ENCODE assay signal across 9 mouse cellular contexts in genomic region chr13:98316140-98316479, GRCm38 (mm10). TPM values are rescaled to one million over a fixed set of nuclear protein-coding genes. Genes with fewer than 3 reads are reported as not detected.
DNase-seq lines count a peak whose midpoint lies in the region; ATAC-seq lines count a peak whose summit lies in the region.
"Had no signal": no experiment of that assay in that cellular context is flagged by ENCODE, and none has a peak within 500 bp of the region (broad histone marks: within the 10 kb centered on the region; RNA-seq: fewer than 3 reads in every experiment).

No protein-coding gene starts in this region.

- peak overlapping the region; percentile 75 for H3K4me2 ChIP-seq in kidney, embryonic 15.5 days
- peak overlapping the region; percentile 42 for H3K4me2 ChIP-seq in hindbrain, embryonic 11.5 days (replicated peaks; ENCODE audit: low read depth, low read length)
- peak overlapping the region; percentile 72 for H3K4me2 ChIP-seq in midbrain, embryonic 12.5 days (replicated peaks)

- H3K4me1 ChIP-seq in kidney, embryonic 15.5 days = peaks cover 23% of the 10 kb centered on the region
- H3K4me1 ChIP-seq in hindbrain, embryonic 11.5 days (replicated peaks; ENCODE audit: control insufficient read depth, insufficient read depth, low read length) = 0 out of 2 replicates have a peak, but pooled peaks cover 2% of the 10 kb centered on the region
- H3K4me1 ChIP-seq in midbrain, embryonic 12.5 days = peaks cover 15% of the 10 kb centered on the region

- peaks cover 34% of the 10 kb centered on the region for H3K36me3 ChIP-seq in kidney, embryonic 15.5 days
- H3K36me3 ChIP-seq in hindbrain, embryonic 11.5 days (ENCODE audit: control insufficient read depth, insufficient read depth, low read length) = no peaks in the 10 kb centered on the region
- H3K36me3 ChIP-seq in midbrain, embryonic 12.5 days = peaks cover 27% of the 10 kb centered on the region

- no peak for DNase-seq in kidney, postnatal 36 days
- peak; percentile 68 for DNase-seq in R1 (ENCODE audit: low read depth, low spot score)
- DNase-seq in hindbrain, embryonic 11.5 days (ENCODE audit: low spot score) = no peak
- DNase-seq in cerebellum, adult 9-11 months = no peak
- no peak for DNase-seq in spleen, postnatal 36 days (ENCODE audit: low spot score in 2 of 2)
- DNase-seq in spleen, postnatal 10 days (ENCODE audit: low spot score in 2 of 2) = no peak

- peak overlapping the region; percentile 97 for H3K4me3 ChIP-seq in kidney, embryonic 15.5 days (replicated peaks)
- peak overlapping the region; percentile 100 for H3K4me3 ChIP-seq in hindbrain, embryonic 11.5 days (ENCODE audit: low read depth, low read length)
- H3K4me3 ChIP-seq in midbrain, embryonic 12.5 days = peak overlapping the region; percentile 85

- WGBS in kidney, embryonic 15.5 days = under 1% methylated on average over 17 of the region's 17 CpGs
- WGBS in hindbrain, embryonic 11.5 days = under 1% methylated on average over 16 of the region's 17 CpGs
- WGBS in midbrain, embryonic 12.5 days = 0% methylated on average over 17 of the region's 17 CpGs

- H3K9me3 ChIP-seq in kidney, embryonic 15.5 days (replicated peaks) = no peaks in the 10 kb centered on the region
- no peaks in the 10 kb centered on the region for H3K9me3 ChIP-seq in hindbrain, embryonic 11.5 days (ENCODE audit: control insufficient read depth, low read length)
- no peaks in the 10 kb centered on the region for H3K9me3 ChIP-seq in midbrain, embryonic 12.5 days

- peak overlapping the region; percentile 98 for H3K9ac ChIP-seq in kidney, embryonic 15.5 days
- H3K9ac ChIP-seq in hindbrain, embryonic 11.5 days (ENCODE audit: low read depth, low read length) = peak overlapping the region; percentile 96
- peak overlapping the region; percentile 98 for H3K9ac ChIP-seq in midbrain, embryonic 12.5 days (replicated peaks)

- H3K27me3 ChIP-seq in kidney, embryonic 15.5 days = no peaks in the 10 kb centered on the region
- no peaks in the 10 kb centered on the region for H3K27me3 ChIP-seq in hindbrain, embryonic 11.5 days (ENCODE audit: control insufficient read depth, insufficient read depth, low read length)
- no peaks in the 10 kb centered on the region for H3K27me3 ChIP-seq in midbrain, embryonic 12.5 days

- H3K27ac ChIP-seq in kidney, embryonic 15.5 days = peak overlapping the region; percentile 93
- peak overlapping the region; percentile 74 for H3K27ac ChIP-seq in hindbrain, embryonic 11.5 days (ENCODE audit: low read depth, low read length)
- H3K27ac ChIP-seq in midbrain, embryonic 12.5 days (replicated peaks) = peak overlapping the region; percentile 84

- ATAC-seq in kidney, embryonic 15.5 days (replicated peaks; ENCODE audit: low FRiP score) = no peak
- no peak for ATAC-seq in hindbrain, embryonic 11.5 days (ENCODE audit: low FRiP score)
- ATAC-seq in midbrain, embryonic 12.5 days (ENCODE audit: low FRiP score, low read depth) = no peak

RNA-seq across cellular contexts. Expression of gene Btf3, which starts 0.7 kb away (rescaled TPM):
- 689 and 781 TPM in 2 replicates for polyA plus RNA-seq in kidney, embryonic 15.5 days (2015; fragmentation: Nextera tagmentation; extraction: Ambion mirVana)
- polyA plus RNA-seq in hindbrain, embryonic 11.5 days (2014; fragmentation: Nextera tagmentation; extraction: Ambion mirVana) = 784 and 800 TPM in 2 replicates
- polyA plus RNA-seq in midbrain, embryonic 12.5 days (2016; fragmentation: Nextera tagmentation; extraction: Ambion mirVana) = 628 and 633 TPM in 2 replicates

RNA-seq across cellular contexts. Expression of gene Gm21976, which starts 36.4 kb away (rescaled TPM):
- not detected in 2 replicates for polyA plus RNA-seq in kidney, embryonic 15.5 days (2015; fragmentation: Nextera tagmentation; extraction: Ambion mirVana)
- polyA plus RNA-seq in hindbrain, embryonic 11.5 days (2014; fragmentation: Nextera tagmentation; extraction: Ambion mirVana) = not detected in 2 replicates
- polyA plus RNA-seq in midbrain, embryonic 12.5 days (2016; fragmentation: Nextera tagmentation; extraction: Ambion mirVana) = not detected in 2 replicates
- polyA plus RNA-seq: activated CD4-positive, CD25-positive, alpha-beta regulatory T cell, adult 4 months had no signal

RNA-seq across cellular contexts. Expression of gene Foxd1, which starts 37.9 kb away (rescaled TPM):
- polyA plus RNA-seq in kidney, embryonic 15.5 days (2015; fragmentation: Nextera tagmentation; extraction: Ambion mirVana) = 4.7 and 5.0 TPM in 2 replicates
- 4.6 and 5.0 TPM in 2 replicates for polyA plus RNA-seq in hindbrain, embryonic 11.5 days (2014; fragmentation: Nextera tagmentation; extraction: Ambion mirVana)
- polyA plus RNA-seq in midbrain, embryonic 12.5 days (2016; fragmentation: Nextera tagmentation; extraction: Ambion mirVana) = 5.2 and 6.0 TPM in 2 replicates
- polyA plus RNA-seq: activated CD4-positive, CD25-positive, alpha-beta regulatory T cell, adult 4 months had no signal

RNA-seq across cellular contexts. Expression of gene Ankra2, which starts 53.2 kb away (rescaled TPM):
- polyA plus RNA-seq in kidney, embryonic 15.5 days (2015; fragmentation: Nextera tagmentation; extraction: Ambion mirVana) = 15.0 and 15.7 TPM in 2 replicates
- polyA plus RNA-seq in hindbrain, embryonic 11.5 days (2014; fragmentation: Nextera tagmentation; extraction: Ambion mirVana) = 40.1 and 40.9 TPM in 2 replicates
- 36.6 and 38.9 TPM in 2 replicates for polyA plus RNA-seq in midbrain, embryonic 12.5 days (2016; fragmentation: Nextera tagmentation; extraction: Ambion mirVana)

RNA-seq across cellular contexts. Expression of gene Utp15, which starts 53.3 kb away (rescaled TPM):
- 33.7 and 36.7 TPM in 2 replicates for polyA plus RNA-seq in kidney, embryonic 15.5 days (2015; fragmentation: Nextera tagmentation; extraction: Ambion mirVana)
- polyA plus RNA-seq in hindbrain, embryonic 11.5 days (2014; fragmentation: Nextera tagmentation; extraction: Ambion mirVana) = 33.9 and 46.3 TPM in 2 replicates
- 38.8 and 39.9 TPM in 2 replicates for polyA plus RNA-seq in midbrain, embryonic 12.5 days (2016; fragmentation: Nextera tagmentation; extraction: Ambion mirVana)
